Mouse (Mus musculus) heart, embryonic 13.5 days (tissue): ENCODE measurements around the gene Bmp7. TPM values are rescaled to one million over a fixed set of nuclear protein-coding genes. Genes with fewer than 3 reads are reported as not detected.

Experiments used
- ATAC-seq: fragments of 200-750 bp; cut with Nextera tagmentation; 2 replicates; pipeline ENCODE4 v1.8.0; 2017; ENCODE audit warnings: moderate TSS enrichment; ENCODE audit not compliant: insufficient number of reproducible peaks, low FRiP score, low TSS enrichment; ENCODE audit errors: extremely low read depth
- H3K27ac ChIP-seq: fragments of 300-500 bp; sonication (generic); replicated peaks from 2 replicates; pipeline ENCODE4 v1.5.1; 2015; ENCODE audit warnings: moderate library complexity, mild to moderate bottlenecking, inconsistent platforms
- H3K27me3 ChIP-seq: fragments of 300-500 bp; sonication (generic); replicated peaks from 2 replicates; pipeline ENCODE4 v1.6.1; 2015; ENCODE audit warnings: mild to moderate bottlenecking, inconsistent platforms
- H3K36me3 ChIP-seq: fragments of 300-500 bp; sonication (generic); 2 replicates; pipeline ENCODE4 v1.6.1; 2015; ENCODE audit warnings: mild to moderate bottlenecking, inconsistent platforms
- H3K4me1 ChIP-seq: fragments of 300-500 bp; sonication (generic); 2 replicates; pipeline ENCODE4 v1.6.1; 2015; ENCODE audit warnings: inconsistent platforms
- H3K4me2 ChIP-seq: fragments of 300-500 bp; sonication (generic); 2 replicates; pipeline ENCODE4 v1.6.1; 2015; ENCODE audit warnings: inconsistent platforms, mild to moderate bottlenecking, moderate library complexity
- H3K4me3 ChIP-seq: fragments of 300-500 bp; sonication (generic); 2 replicates; pipeline ENCODE4 v1.5.1; 2015; ENCODE audit warnings: moderate library complexity, mild to moderate bottlenecking, inconsistent platforms
- H3K9ac ChIP-seq: fragments of 300-500 bp; sonication (generic); 2 replicates; pipeline ENCODE4 v1.6.1; 2015; ENCODE audit warnings: inconsistent platforms, mild to moderate bottlenecking, moderate library complexity
- H3K9me3 ChIP-seq: fragments of 300-500 bp; sonication (generic); 2 replicates; pipeline ENCODE4 v1.6.1; 2016; ENCODE audit warnings: inconsistent platforms
- WGBS: fragments of 180-500 bp; shearing (Covaris S2); methylation state at CpG from one replicate; pipeline ENCODE4 v1.1.7; 2015; ENCODE audit warnings: mixed read lengths; 5-methylcytosine and 5-hydroxymethylcytosine counted together
- polyA plus RNA-seq: library from polyadenylated mRNA; unstranded; fragments of >200 nt; fragmentation: Nextera tagmentation; extraction: Ambion mirVana; gene quantifications from 2 replicates; pipeline ENCODE4 v1.2.1, GENCODE M21; 2015

The Bmp7 gene
- polyA plus RNA-seq, 1 experiment from 2014 or later = 40.3 TPM

DNA sequence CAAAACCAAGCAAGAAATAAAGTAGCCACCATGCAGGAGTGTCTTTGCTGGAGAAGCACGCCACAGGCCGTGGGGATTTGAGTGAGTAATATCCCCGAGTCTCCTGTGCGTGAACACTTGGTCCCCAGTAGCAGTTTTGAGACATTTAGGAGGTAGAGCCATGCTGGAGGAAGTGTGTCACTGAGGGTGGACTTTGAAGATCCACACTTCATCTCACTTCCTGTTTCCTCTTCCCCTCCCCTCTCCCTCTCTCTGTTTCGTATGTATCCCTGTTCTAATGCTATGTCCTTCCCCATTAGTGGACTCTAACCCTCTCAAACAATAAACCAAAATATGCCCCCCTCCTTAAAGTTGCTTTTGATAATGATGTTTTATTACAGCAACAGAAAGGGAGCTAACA lies 26.4 kb upstream of the Bmp7 start:
- H3K27me3 ChIP-seq = 0 out of 2 replicates have a peak, but pooled peaks cover 4% of the 10 kb centered on the region
- no peaks in the 10 kb centered on the region for H3K36me3 ChIP-seq
- H3K9me3 ChIP-seq = no peaks in the 10 kb centered on the region
- no peak overlapping the region for H3K9ac ChIP-seq
- WGBS = 74% methylated on average over 5 of the region's 5 CpGs
- H3K4me3 ChIP-seq = no peak overlapping the region
- no peak for ATAC-seq
- H3K4me2 ChIP-seq = no peak overlapping the region
- H3K4me1 ChIP-seq = peaks cover 10% of the 10 kb centered on the region
- H3K27ac ChIP-seq = no peak overlapping the region

DNA sequence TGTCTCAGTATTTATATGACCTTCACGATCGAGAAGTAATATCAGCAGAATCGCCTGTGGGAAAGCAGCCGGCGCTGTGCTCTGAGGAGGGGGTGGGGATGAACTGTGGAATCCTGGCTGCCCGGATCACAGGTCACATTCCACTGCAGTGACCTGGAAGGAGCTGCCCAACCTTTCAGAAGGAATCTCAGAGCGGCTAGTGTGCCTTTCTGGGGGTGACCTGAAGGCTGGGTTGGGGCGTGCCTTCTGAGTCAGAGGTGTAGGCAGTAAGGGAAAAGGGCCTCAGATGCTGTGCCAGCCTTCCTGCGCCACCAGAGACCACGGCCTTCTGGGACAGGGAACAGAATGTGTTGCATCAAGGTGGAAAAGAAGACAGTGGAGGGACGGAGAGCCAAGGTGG lies 25.1 kb upstream of the Bmp7 start:
- H3K4me3 ChIP-seq = no peak overlapping the region
- 37% methylated on average over 11 of the region's 11 CpGs for WGBS
- no peak for ATAC-seq

DNA sequence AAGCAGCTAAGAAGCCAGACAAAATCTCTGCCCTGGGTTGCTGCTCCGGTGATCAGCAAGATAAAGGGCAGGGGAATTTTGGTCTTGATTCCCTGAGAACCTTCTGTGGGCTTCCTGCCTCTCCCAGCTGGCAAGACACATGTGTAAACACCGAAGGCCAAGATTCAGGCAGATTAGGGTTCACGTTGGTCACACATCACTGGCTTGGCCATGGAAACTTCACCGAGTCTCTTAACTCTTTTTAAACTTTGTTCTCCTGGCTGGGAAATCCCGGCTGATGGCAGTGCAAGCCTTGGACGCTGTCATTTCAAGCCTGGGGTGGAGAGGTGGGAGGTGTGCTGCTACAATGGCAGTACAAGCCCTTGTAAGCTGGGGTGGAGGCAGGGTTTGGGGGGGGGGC lies 21.1 kb upstream of the Bmp7 start:
- ATAC-seq = no peak
- Histone ChIP-seq H3K27me3 (0 out of 2 replicates have a peak, but pooled peaks cover 4% of the 10 kb centered on the region), H3K9ac (no peak overlapping the region), H3K36me3 (no peaks in the 10 kb centered on the region), H3K9me3 (peaks cover 14% of the 10 kb centered on the region; the same call in 1 of the 2 replicates), H3K27ac (no peak overlapping the region), H3K4me1 (peaks cover 22% of the 10 kb centered on the region), H3K4me2 (no peak overlapping the region), H3K4me3 (no peak overlapping the region)
- 67% methylated on average over 6 of the region's 6 CpGs for WGBS

More for the DNA sequence above, 25.1 kb upstream of the Bmp7 start:
- peak overlapping the region; percentile 47; the same call in 1 of the 2 replicates for H3K9ac ChIP-seq
- H3K27ac ChIP-seq = no peak overlapping the region
- H3K36me3 ChIP-seq = no peaks in the 10 kb centered on the region
- 0 out of 2 replicates have a peak, but pooled peaks cover 3% of the 10 kb centered on the region for H3K9me3 ChIP-seq
- H3K27me3 ChIP-seq = 0 out of 2 replicates have a peak, but pooled peaks cover 4% of the 10 kb centered on the region
- H3K4me1 ChIP-seq = peaks cover 10% of the 10 kb centered on the region
- no peak overlapping the region for H3K4me2 ChIP-seq

DNA sequence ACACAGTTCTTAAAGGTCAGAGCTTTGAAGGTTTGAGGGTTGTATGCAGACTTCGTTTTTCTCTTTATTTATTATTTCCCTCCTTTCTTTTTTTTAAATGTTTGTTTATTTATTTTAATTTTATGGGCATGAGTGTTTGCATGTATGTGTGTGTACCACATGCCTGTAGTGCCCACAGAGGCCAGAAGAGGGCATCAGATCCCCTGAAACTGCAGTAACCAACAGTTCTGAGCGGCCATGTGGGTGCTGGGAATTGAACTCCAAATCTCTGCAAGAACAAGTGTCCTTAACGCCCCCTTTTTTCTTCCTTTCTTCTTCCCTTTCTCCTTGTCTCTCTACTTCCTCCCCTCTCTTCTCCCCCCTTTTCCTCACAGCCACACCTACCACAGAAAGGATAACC lies 20.2 kb upstream of the Bmp7 start:
- Histone ChIP-seq H3K9ac (no peak overlapping the region), H3K27ac (no peak overlapping the region), H3K4me1 (peaks cover 19% of the 10 kb centered on the region), H3K9me3 (peaks cover 16% of the 10 kb centered on the region; the same call in 1 of the 2 replicates), H3K4me3 (no peak overlapping the region), H3K4me2 (no peak overlapping the region), H3K27me3 (0 out of 2 replicates have a peak, but pooled peaks cover 4% of the 10 kb centered on the region), H3K36me3 (no peaks in the 10 kb centered on the region)
- no peak for ATAC-seq
- 85% methylated on average over 3 of the region's 3 CpGs for WGBS

DNA sequence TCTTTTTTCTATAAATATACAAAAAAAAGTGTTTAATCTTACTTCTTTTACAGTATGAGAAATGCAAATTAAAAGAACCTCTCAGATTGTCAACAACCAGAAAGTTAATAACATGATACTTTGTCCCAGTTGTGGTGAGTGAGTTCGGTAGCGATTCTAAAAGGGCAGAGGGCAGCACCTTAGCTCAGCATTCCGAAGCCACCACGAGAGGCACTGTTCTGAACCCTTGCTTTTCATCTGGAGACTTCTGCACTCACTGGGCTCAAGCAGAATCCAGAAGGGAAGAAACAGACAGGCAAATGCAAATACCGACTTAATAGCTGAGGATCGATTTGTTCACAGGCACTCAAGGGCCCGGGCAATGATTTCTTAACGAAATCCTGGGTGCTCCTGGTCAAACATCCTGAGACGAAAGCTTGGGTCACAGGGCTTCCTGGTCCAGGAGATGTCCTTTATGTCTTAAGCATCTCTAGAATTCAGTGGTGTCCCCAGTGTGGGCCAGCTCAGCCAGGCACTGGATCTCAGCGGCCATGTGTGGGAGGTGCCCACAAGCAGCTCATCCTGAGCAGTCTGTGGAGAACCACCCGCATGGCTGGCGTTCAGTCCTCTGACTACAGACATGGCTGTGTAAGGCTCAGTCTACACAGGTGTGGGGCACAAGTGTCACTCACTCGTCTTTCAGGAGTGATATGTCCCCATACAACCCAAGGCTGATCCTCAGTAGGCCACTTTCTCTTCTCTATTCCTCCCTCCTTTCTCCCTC lies 19.1 kb upstream of the Bmp7 start:
- no peaks in the 10 kb centered on the region for H3K36me3 ChIP-seq
- no peak overlapping the region for H3K4me3 ChIP-seq
- no peak overlapping the region for H3K27ac ChIP-seq
- H3K9ac ChIP-seq = no peak overlapping the region
- 51% methylated on average over 13 of the region's 13 CpGs for WGBS
- no peak overlapping the region for H3K4me2 ChIP-seq
- peaks cover 12% of the 10 kb centered on the region; the same call in 1 of the 2 replicates for H3K4me1 ChIP-seq
- H3K27me3 ChIP-seq = 0 out of 2 replicates have a peak, but pooled peaks cover 4% of the 10 kb centered on the region
- no peak for ATAC-seq
- H3K9me3 ChIP-seq = peaks cover 16% of the 10 kb centered on the region; the same call in 1 of the 2 replicates

DNA sequence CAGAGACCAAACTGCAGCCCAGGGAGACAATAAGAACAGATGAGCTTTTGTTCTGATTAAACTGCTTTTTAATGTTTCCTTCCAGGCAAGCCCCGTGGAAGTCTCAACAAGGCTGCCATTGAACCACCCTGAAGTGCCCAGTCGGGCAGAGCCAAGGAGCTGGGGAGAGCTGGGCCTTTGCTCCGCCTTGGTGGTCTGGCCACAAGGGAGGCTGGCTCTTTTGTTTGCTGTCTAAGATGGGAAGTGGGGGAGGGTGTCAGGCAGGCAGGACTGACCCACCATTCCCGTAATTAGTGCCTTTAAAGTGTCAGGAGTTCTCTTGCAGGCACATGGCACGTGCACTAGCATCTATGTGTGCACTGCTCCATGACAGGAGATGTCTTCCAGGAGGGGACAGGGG lies 18.5 kb upstream of the Bmp7 start:
- H3K9me3 ChIP-seq = peaks cover 16% of the 10 kb centered on the region; the same call in 1 of the 2 replicates
- H3K36me3 ChIP-seq = no peaks in the 10 kb centered on the region
- 0 out of 2 replicates have a peak, but pooled peaks cover 4% of the 10 kb centered on the region for H3K27me3 ChIP-seq
- H3K9ac ChIP-seq = no peak overlapping the region
- peaks cover 12% of the 10 kb centered on the region; the same call in 1 of the 2 replicates for H3K4me1 ChIP-seq
- no peak for ATAC-seq
- H3K27ac ChIP-seq = no peak overlapping the region
- WGBS = 29% methylated on average over 5 of the region's 5 CpGs
- H3K4me3 ChIP-seq = no peak overlapping the region
- H3K4me2 ChIP-seq = no peak overlapping the region

DNA sequence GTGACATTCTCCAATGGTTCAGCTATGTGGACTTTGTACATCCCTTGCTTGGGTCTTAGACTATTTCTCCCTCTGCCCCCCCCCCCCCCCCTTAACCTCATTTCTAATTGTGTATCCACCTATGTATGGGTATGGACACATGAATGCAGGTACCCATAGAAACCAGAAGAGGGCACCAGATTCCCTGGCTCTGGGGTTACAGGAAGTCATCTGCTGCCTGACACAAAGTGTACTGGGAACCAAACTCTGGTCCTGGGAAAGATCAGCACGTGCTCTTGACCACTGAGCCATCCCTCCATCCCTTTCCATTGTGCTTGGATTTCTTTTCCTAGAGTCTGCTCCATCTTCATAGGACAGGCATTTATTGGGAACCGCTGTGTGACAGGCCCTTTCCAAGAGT lies 11.9 kb upstream of the Bmp7 start:
- Histone ChIP-seq H3K4me3 (no peak overlapping the region), H3K4me2 (no peak overlapping the region), H3K4me1 (peaks cover 31% of the 10 kb centered on the region), H3K27me3 (no peaks in the 10 kb centered on the region; the same call in 1 of the 2 replicates), H3K27ac (no peak overlapping the region), H3K36me3 (no peaks in the 10 kb centered on the region), H3K9me3 (peaks cover 8% of the 10 kb centered on the region; the same call in 1 of the 2 replicates), H3K9ac (no peak overlapping the region)
- no peak for ATAC-seq
- 76% methylated on average over 2 of the region's 2 CpGs for WGBS

DNA sequence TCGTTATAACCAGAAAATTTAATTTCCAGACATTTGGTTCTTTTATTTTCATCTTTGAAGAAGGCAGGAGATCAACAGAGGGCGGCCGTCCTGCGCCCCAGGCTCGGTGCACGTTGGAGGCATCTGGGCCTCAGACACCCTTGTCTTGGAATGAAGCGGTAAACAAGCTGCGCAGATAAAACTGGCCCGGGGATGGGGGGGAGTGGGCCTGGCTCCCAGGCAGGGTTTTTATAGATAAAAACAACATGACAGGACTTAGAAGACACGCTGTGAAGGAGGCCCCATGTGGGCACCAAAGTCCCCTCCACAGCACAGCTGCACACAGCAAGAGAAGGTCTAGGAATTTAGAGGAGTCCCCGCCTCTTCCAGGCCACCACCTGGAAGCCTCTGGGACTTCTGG lies 10.6 kb upstream of the Bmp7 start:
- 19% methylated on average over 11 of the region's 11 CpGs for WGBS
- no peak overlapping the region; the same call in 1 of the 2 replicates for H3K9ac ChIP-seq
- no peaks in the 10 kb centered on the region for H3K9me3 ChIP-seq
- H3K36me3 ChIP-seq = no peaks in the 10 kb centered on the region
- peak overlapping the region; percentile 39 for H3K27ac ChIP-seq
- no peak for ATAC-seq
- H3K27me3 ChIP-seq = no peaks in the 10 kb centered on the region; the same call in 1 of the 2 replicates
- peaks cover 31% of the 10 kb centered on the region for H3K4me1 ChIP-seq
- H3K4me3 ChIP-seq = no peak overlapping the region
- no peak overlapping the region for H3K4me2 ChIP-seq

DNA sequence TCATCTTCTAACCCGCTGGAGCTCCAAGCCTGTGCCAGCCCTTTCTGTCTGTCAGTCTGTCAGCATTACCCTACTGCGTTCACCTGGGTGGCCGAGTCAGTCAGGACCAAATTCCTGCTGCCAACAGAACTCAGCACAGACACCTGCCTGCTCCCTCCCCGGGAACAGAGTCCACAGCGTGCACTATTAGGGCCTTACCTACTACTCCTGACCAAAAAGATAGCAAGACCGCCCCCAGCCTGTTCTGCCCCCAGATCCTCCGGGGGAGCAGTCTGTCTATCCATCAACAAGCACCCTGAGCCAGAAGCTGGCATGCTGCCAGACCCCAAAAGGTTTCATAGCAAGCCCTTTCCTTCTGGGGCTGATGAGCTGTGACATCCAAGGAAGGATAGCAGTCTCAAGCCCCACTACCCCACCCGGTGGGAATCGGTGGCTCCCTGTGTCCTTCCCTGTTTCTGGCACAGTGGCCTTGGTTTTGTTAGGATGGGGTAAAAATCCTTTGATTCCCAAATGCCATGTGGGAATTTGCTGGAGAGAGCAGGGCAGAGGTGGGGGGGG lies 10.1 kb upstream of the Bmp7 start:
- Histone ChIP-seq H3K27me3 (no peaks in the 10 kb centered on the region; the same call in 1 of the 2 replicates), H3K9me3 (no peaks in the 10 kb centered on the region), H3K36me3 (no peaks in the 10 kb centered on the region), H3K4me1 (peaks cover 31% of the 10 kb centered on the region), H3K9ac (peak overlapping the region; percentile 40), H3K4me3 (no peak overlapping the region), H3K4me2 (no peak overlapping the region), H3K27ac (peak overlapping the region; percentile 39)
- no peak for ATAC-seq
- 39% methylated on average over 9 of the region's 9 CpGs for WGBS

DNA sequence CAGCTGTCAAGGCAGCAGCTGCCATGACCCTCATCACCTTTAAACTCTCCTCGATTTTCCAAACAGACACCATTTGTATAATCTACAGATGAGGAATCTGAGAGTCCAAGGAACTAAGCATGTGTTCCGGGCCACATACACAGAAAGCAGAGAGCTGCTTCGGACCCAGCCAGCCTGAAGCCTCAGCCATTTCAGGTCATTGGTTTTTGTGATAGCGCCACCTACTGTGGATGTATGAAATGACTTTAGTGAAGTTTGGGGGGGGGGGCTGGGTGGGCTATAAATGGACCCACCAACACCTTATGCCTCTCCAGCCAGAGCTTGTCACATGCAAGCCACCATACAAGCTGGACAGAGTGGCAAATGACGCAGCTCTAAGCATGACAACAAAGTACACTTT lies 8.9 kb upstream of the Bmp7 start:
- peak overlapping the region; percentile 39; the same call in 1 of the 2 replicates for H3K27ac ChIP-seq
- no peaks in the 10 kb centered on the region for H3K36me3 ChIP-seq
- no peak overlapping the region for H3K9ac ChIP-seq
- H3K4me2 ChIP-seq = no peak overlapping the region
- H3K4me3 ChIP-seq = no peak overlapping the region
- no peaks in the 10 kb centered on the region for H3K9me3 ChIP-seq
- ATAC-seq = no peak
- H3K27me3 ChIP-seq = peaks cover 10% of the 10 kb centered on the region; the same call in 1 of the 2 replicates
- 31% methylated on average over 5 of the region's 5 CpGs for WGBS
- H3K4me1 ChIP-seq = peaks cover 31% of the 10 kb centered on the region

DNA sequence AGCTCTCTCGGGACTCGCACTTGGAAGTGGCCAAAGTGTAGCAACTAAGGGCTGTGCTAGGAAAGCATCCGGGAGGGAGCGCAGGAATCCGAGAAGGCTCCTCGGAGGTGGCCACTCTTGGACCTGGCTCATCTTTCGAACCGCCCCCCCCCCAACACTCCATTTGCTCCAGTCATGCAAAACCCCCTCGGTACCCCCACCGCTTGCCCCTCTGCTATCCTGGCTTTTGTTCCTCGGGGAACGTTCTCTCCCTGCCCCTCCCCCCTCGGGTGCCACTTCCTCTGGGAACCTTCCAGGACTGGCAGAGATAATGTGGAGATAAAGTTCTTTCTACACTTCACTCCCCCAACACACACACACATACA lies 660 bp upstream of the Bmp7 start:
- peak overlapping the region; percentile 92 for H3K4me2 ChIP-seq
- no peaks in the 10 kb centered on the region for H3K9me3 ChIP-seq
- H3K36me3 ChIP-seq = no peaks in the 10 kb centered on the region
- 2% methylated on average over 10 of the region's 13 CpGs for WGBS
- peak overlapping the region; percentile 93 for H3K27ac ChIP-seq
- peaks cover 33% of the 10 kb centered on the region for H3K4me1 ChIP-seq
- H3K4me3 ChIP-seq = peak overlapping the region; percentile 79
- H3K27me3 ChIP-seq = peaks cover 86% of the 10 kb centered on the region
- no peak for ATAC-seq
- peak overlapping the region; percentile 92 for H3K9ac ChIP-seq
